Mouse (Mus musculus) forebrain, embryonic 16.5 days (tissue): ENCODE data around the gene Tigd4. TPM values are rescaled to one million over a fixed set of nuclear protein-coding genes. Genes with fewer than 3 reads are reported as not detected.
A peak's percentile ranks its signal among the peaks of the same experiment; 100 is the strongest.

ENCODE experiments used
- ATAC-seq: fragments of 200-750 bp; cut with Nextera tagmentation; 2 replicates; pipeline ENCODE4 v1.8.0; 2017; ENCODE audit warnings: mild to moderate bottlenecking, moderate library complexity
- H3K27ac ChIP-seq: fragments of 300-500 bp; sonication (generic); 2 replicates; pipeline ENCODE4 v1.5.1; 2014; ENCODE audit warnings: low read length, control low read depth
- H3K27me3 ChIP-seq: fragments of 300-500 bp; sonication (generic); replicated peaks from 2 replicates; pipeline ENCODE4 v1.6.1; 2014; ENCODE audit warnings: low read length; ENCODE audit not compliant: control insufficient read depth, insufficient read depth
- H3K36me3 ChIP-seq: fragments of 300-500 bp; sonication (generic); 2 replicates; pipeline ENCODE4 v1.6.1; 2014; ENCODE audit not compliant: control insufficient read depth, insufficient read depth
- H3K4me1 ChIP-seq: fragments of 300-500 bp; sonication (generic); replicated peaks from 2 replicates; pipeline ENCODE4 v1.6.1; 2014; ENCODE audit warnings: low read length; ENCODE audit not compliant: control insufficient read depth, insufficient read depth
- H3K4me2 ChIP-seq: fragments of 300-500 bp; sonication (generic); 2 replicates; pipeline ENCODE4 v1.6.1; 2014; ENCODE audit warnings: mild to moderate bottlenecking, low read length, control low read depth
- H3K4me3 ChIP-seq: fragments of 300-500 bp; sonication (generic); replicated peaks from 2 replicates; pipeline ENCODE4 v1.5.1; 2014; ENCODE audit warnings: mild to moderate bottlenecking, low read length, control low read depth
- H3K9ac ChIP-seq: fragments of 300-500 bp; sonication (generic); replicated peaks from 2 replicates; pipeline ENCODE4 v1.6.1; 2014; ENCODE audit warnings: low read depth, low read length, control low read depth
- H3K9me3 ChIP-seq: fragments of 300-500 bp; sonication (generic); 2 replicates; pipeline ENCODE4 v1.6.1; 2016; ENCODE audit warnings: low read length; ENCODE audit not compliant: control insufficient read depth
- WGBS: fragments of 180-500 bp; shearing (Covaris S2); extraction: QIAGEN DNeasy Blood & Tissue Kit; methylation state at CpG from one replicate; pipeline ENCODE4 v1.1.7; 2014; 5-methylcytosine and 5-hydroxymethylcytosine counted together
- polyA plus RNA-seq: library from polyadenylated mRNA; unstranded; fragments of >200 nt; fragmentation: Nextera tagmentation; extraction: Ambion mirVana; gene quantifications from 2 replicates; pipeline ENCODE4 v1.2.1, GENCODE M21; 2015

Tigd4 gene
- polyA plus RNA-seq, 1 experiment from 2014 or later: 0.06 TPM

DNA sequence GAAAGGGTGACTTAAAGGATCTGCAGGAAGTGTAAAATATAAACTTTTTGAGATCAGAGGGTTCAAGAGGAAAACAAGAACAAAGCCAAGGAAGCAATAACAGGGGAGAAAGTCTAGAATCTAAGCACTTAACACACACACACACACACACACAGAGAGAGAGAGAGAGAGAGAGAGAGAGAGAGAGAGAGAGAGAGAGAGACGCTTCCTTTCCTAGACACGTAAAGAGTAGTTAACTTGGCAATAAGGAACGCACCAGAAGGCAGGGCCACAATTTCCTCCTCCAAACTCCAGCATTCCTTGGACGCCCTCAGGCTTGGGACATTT, 11.7 kb upstream of the Tigd4 start:
- Histone ChIP-seq H3K4me1 (peaks cover 24% of the 10 kb centered on the region), H3K9ac (peak overlapping the region; percentile 81), H3K9me3 (no peaks in the 10 kb centered on the region), H3K27ac (peak overlapping the region; percentile 89), H3K27me3 (no peaks in the 10 kb centered on the region), H3K4me2 (peak overlapping the region; percentile 89), H3K4me3 (peak overlapping the region; percentile 93), H3K36me3 (no peaks in the 10 kb centered on the region)
- no peak for ATAC-seq
- 0% methylated on average over 4 of the region's 4 CpGs for WGBS

DNA sequence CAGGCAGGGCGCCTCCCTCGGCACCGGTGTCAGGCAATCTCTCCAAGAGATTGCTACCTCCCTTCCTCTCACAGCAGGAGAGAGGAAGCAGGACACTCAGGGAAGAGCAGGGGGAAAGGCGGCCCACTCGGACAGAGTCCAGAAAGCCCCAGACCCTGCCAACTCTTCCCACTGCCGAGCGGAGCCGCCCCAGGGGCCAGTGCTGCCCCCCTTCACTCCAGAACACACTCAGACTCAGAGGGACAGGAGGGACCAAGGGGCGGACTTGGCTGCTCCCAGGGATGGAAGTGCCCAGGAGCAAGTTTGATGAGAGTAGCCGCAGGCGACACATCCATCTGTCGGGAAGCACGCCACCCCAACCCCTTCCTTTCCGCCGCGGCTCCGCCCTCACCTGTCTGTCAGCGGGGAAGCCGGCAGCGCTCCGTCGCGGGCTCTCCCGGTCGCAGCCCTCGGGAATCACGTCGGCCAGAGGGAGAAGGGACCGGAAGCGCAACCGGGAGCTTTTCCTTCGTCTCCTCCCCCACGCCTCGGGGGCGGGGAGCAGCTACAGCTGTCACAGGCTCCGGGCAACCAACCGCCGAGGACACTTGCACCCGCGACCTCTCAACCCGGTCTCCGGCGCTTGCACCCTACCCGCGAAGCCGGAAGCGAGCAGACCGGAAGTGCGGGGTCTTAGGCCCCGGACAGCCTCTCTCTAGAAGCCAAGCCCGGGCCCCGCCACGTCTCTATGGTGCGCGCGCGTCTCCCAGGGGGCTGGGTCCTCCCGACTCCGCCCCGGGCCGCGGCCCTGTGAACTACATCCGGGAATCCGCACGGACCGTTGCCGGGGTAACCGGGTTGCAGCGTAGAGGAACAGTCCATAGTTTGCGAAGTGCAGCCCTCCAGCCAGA, 11.1 kb upstream of the Tigd4 start, which contains the start of gene Arfip1:
TSS of gene Arfip1 (minus strand) at position 603 of the 890 bp plus-strand sequence.
- Histone ChIP-seq H3K36me3 (no peaks in the 10 kb centered on the region), H3K9ac (peak within 1 kb of the TSS; percentile 81), H3K9me3 (no peaks in the 10 kb centered on the region), H3K4me3 (peak within 1 kb of the TSS; percentile 93), H3K27ac (peak within 1 kb of the TSS; percentile 89), H3K27me3 (no peaks in the 10 kb centered on the region), H3K4me2 (peak within 1 kb of the TSS; percentile 89), H3K4me1 (peaks cover 24% of the 10 kb centered on the region)
- ATAC-seq: peak; percentile 99
- WGBS: under 1% methylated on average over 64 of the region's 70 CpGs

DNA sequence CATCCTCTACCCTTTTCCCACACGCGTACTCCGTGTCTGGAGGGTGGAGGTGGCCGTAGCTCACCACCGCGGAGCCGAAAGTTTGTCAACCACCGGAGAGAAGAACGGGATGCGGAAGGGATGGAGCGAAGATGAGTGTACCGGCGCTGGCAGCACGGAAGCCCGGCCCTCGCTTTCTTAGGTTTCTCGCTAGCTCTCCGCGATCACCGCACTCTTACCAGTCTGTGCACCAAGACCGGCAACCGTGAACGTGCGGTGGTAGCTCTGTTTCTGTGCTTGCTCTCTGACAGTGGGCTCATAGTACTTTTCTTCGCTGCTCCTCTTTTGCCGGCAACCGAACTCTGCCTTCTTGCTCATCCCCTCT, 10.5 kb upstream of the Tigd4 start:
- ATAC-seq: peak; percentile 52; the same call in 1 of the 2 replicates
- H3K4me3 ChIP-seq: peak overlapping the region; percentile 93
- peak overlapping the region; percentile 81 for H3K9ac ChIP-seq
- 0% methylated on average over 27 of the region's 27 CpGs for WGBS
- H3K36me3 ChIP-seq: no peaks in the 10 kb centered on the region
- H3K27ac ChIP-seq: peak overlapping the region; percentile 89
- peak overlapping the region; percentile 89 for H3K4me2 ChIP-seq
- H3K27me3 ChIP-seq: no peaks in the 10 kb centered on the region
- peaks cover 24% of the 10 kb centered on the region for H3K4me1 ChIP-seq
- no peaks in the 10 kb centered on the region for H3K9me3 ChIP-seq

GRCm38 (mm10) chr3:84586736-84587135, 6.6 kb upstream of the Tigd4 start:
- Histone ChIP-seq H3K9me3 (no peaks in the 10 kb centered on the region), H3K36me3 (no peaks in the 10 kb centered on the region), H3K9ac (no peak overlapping the region), H3K4me1 (peaks cover 7% of the 10 kb centered on the region), H3K27me3 (no peaks in the 10 kb centered on the region), H3K27ac (no peak overlapping the region), H3K4me3 (no peak overlapping the region), H3K4me2 (no peak overlapping the region)
- no peak for ATAC-seq
- 51% methylated on average over 5 of the region's 5 CpGs for WGBS

GRCm38 (mm10) chr3:84594894-84595676, 1.7 kb downstream of the Tigd4 start:
- H3K36me3 ChIP-seq: no peaks in the 10 kb centered on the region
- WGBS: 13% methylated on average over 23 of the region's 23 CpGs
- H3K27ac ChIP-seq: peak overlapping the region; percentile 28
- no peaks in the 10 kb centered on the region for H3K27me3 ChIP-seq
- no peaks in the 10 kb centered on the region for H3K9me3 ChIP-seq
- no peak overlapping the region for H3K9ac ChIP-seq
- peak; percentile 78 for ATAC-seq
- peak overlapping the region; percentile 50 for H3K4me2 ChIP-seq
- peaks cover 15% of the 10 kb centered on the region for H3K4me1 ChIP-seq
- H3K4me3 ChIP-seq: peak overlapping the region; percentile 15

- 21% methylated on average over 5 of the region's 5 CpGs for WGBS
- H3K27ac ChIP-seq: peak overlapping the region; percentile 71
- peak; percentile 89 for ATAC-seq
- H3K9me3 ChIP-seq: no peaks in the 10 kb centered on the region
- no peak overlapping the region for H3K9ac ChIP-seq
- H3K4me2 ChIP-seq: peak overlapping the region; percentile 50
- H3K4me1 ChIP-seq: peaks cover 15% of the 10 kb centered on the region
- H3K27me3 ChIP-seq: no peaks in the 10 kb centered on the region
- no peak overlapping the region for H3K4me3 ChIP-seq
- no peaks in the 10 kb centered on the region for H3K36me3 ChIP-seq
Observed at GRCm38 (mm10) chr3:84595677-84596234, 2.4 kb downstream of the Tigd4 start.

DNA sequence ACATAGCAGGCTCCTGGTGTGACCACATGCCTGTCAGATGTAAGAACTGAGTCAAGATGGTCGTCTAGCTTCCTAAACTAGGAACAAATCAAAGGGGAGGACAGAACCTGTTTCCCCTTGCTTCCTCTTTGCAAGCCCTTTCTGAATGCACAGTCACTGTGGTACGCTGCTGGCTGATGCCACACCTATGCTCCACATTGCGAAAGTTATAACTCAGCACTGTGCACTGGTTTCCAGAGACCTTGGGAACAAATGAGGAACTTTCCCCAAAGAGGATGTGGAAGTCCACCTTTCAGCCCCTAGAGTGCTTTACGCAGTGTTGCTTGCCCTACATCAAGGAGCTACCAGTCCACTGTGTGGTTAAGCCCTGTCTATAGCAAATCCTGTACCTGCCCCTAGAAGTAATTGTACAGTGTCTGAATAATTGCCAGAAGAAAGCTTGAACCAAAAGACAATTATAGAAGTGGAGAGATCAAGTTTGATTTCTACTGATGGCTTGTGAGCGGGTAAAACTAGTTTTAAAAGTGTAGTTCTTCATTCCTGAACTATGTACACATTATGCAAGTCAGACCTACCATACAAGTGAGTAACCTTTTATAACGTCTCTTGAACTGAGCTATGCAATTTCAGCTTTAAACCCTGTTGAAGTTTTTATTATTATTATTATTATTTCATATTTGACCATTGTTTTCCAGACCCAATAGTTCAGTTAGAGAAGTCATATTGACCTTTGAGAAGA, 4.8 kb downstream of the Tigd4 start:
- Histone ChIP-seq H3K4me1 (peaks cover 15% of the 10 kb centered on the region), H3K27me3 (no peaks in the 10 kb centered on the region), H3K4me3 (no peak overlapping the region), H3K9me3 (no peaks in the 10 kb centered on the region), H3K36me3 (no peaks in the 10 kb centered on the region), H3K9ac (no peak overlapping the region), H3K4me2 (no peak overlapping the region), H3K27ac (no peak overlapping the region)
- WGBS: 89% methylated on average over 6 of the region's 6 CpGs
- ATAC-seq: no peak

- Histone ChIP-seq H3K4me3 (no peak overlapping the region), H3K27ac (no peak overlapping the region), H3K4me2 (no peak overlapping the region), H3K4me1 (peaks cover 15% of the 10 kb centered on the region), H3K27me3 (no peaks in the 10 kb centered on the region), H3K9ac (no peak overlapping the region), H3K36me3 (no peaks in the 10 kb centered on the region), H3K9me3 (no peaks in the 10 kb centered on the region)
- 90% methylated on average over 6 of the region's 6 CpGs for WGBS
- no peak for ATAC-seq
Observed at GRCm38 (mm10) chr3:84598756-84599155, 5.4 kb downstream of the Tigd4 start.
